Mouse (Mus musculus) CD8-positive naive resting alpha-beta T cell, adult 57 days (primary cell): ENCODE measurements around the gene Ahnak. TPM values are rescaled to one million over a fixed set of nuclear protein-coding genes. Genes with fewer than 3 reads are reported as not detected.

Experiments
- total RNA-seq: library from RNA; stranded (reverse); gene quantifications from one replicate; pipeline ENCODE4 v1.2.4, GENCODE M21; 2023

Gene Ahnak
- total RNA-seq: 120 TPM

GRCm38 (mm10) chr19:8989066-8989566 lies at the start of gene Ahnak:
Ahnak (plus strand) TSS chr19:8989284.

GRCm38 (mm10) chr19:8941515-8942217 lies 47.4 kb upstream of the Ahnak start, which contains the start of gene Mta2:
Mta2 (plus strand) TSS chr19:8941875.

GRCm38 (mm10) chr19:8953135-8954039 lies 35.7 kb upstream of the Ahnak start, which contains the start of gene Tut1:
Tut1 (plus strand) TSS chr19:8953847.

GRCm38 (mm10) chr19:8966590-8967372 lies 22.3 kb upstream of the Ahnak start, which contains the start of gene Eef1g:
Eef1g (plus strand) TSS chr19:8967041.

GRCm38 (mm10) chr19:9087821-9088220 lies 98.7 kb downstream of the Ahnak start, which contains the start of gene Scgb1a1:
Scgb1a1 (minus strand) TSS chr19:9087958.

Other genes with a start within 250 kb of the Ahnak start
- 10.2 TPM for gene 1700092M07Rik, start 248.6 kb upstream of the Ahnak start, total RNA-seq
- 221 TPM for gene Stx5a, start 247.9 kb upstream of the Ahnak start, total RNA-seq
- 393 TPM for gene Nxf1, start 232.2 kb upstream of the Ahnak start, total RNA-seq
- 39.0 TPM for gene Tmem223, start 218.3 kb upstream of the Ahnak start, total RNA-seq
- gene Tmem179b, start 214.8 kb upstream of the Ahnak start, total RNA-seq: 75.2 TPM
- 10.3 TPM for gene Taf6l, start 202.9 kb upstream of the Ahnak start, total RNA-seq
- 59.8 TPM for gene Polr2g, start 190.7 kb upstream of the Ahnak start, total RNA-seq
- gene Zbtb3, start 186.7 kb upstream of the Ahnak start, total RNA-seq: 0.58 TPM
- gene Ttc9c, start 170.0 kb upstream of the Ahnak start, total RNA-seq: 22.9 TPM
- 99.6 TPM for gene Hnrnpul2, start 169.3 kb upstream of the Ahnak start, total RNA-seq
- gene AC129217.1, start 159.5 kb upstream of the Ahnak start, total RNA-seq: 16.8 TPM
- gene Bscl2, start 151.8 kb upstream of the Ahnak start, total RNA-seq: 41.8 TPM
- gene Gng3, start 150.1 kb upstream of the Ahnak start, total RNA-seq: not detected
- gene Lrrn4cl, start 138.5 kb upstream of the Ahnak start, total RNA-seq: 0.61 TPM
- gene Ubxn1, start 117.8 kb upstream of the Ahnak start, total RNA-seq: 113 TPM
- gene Uqcc3, start 108.4 kb upstream of the Ahnak start, total RNA-seq: 31.5 TPM
- gene Lbhd1, start 105.6 kb upstream of the Ahnak start, total RNA-seq: 9.4 TPM
- gene Gm49403, start 105.4 kb upstream of the Ahnak start, total RNA-seq: not detected
- gene 1810009A15Rik, start 100.4 kb upstream of the Ahnak start, total RNA-seq: 33.6 TPM
- 7.6 TPM for gene Gm49416, start 100.4 kb upstream of the Ahnak start, total RNA-seq
- gene Ints5, start 96.3 kb upstream of the Ahnak start, total RNA-seq: 21.6 TPM
- 152 TPM for gene Ganab, start 91.2 kb upstream of the Ahnak start, total RNA-seq
- gene B3gat3, start 68.9 kb upstream of the Ahnak start, total RNA-seq: 60.9 TPM
- 6.9 TPM for gene Rom1, start 59.9 kb upstream of the Ahnak start, total RNA-seq
- 86.8 TPM for gene Eml3, start 59.7 kb upstream of the Ahnak start, total RNA-seq
- gene Mta2, start 47.4 kb upstream of the Ahnak start, total RNA-seq: 164 TPM
- 42.6 TPM for gene Tut1, start 35.4 kb upstream of the Ahnak start, total RNA-seq
- 614 TPM for gene Eef1g, start 22.2 kb upstream of the Ahnak start, total RNA-seq
- gene Scgb1a1, start 98.7 kb downstream of the Ahnak start, total RNA-seq: not detected
- 13.6 TPM for gene Asrgl1, start 146.4 kb downstream of the Ahnak start, total RNA-seq